Mouse (Mus musculus): ENCODE results near the gene Adh1.

GRCm38 (mm10) chr3:138282556-138282955 is 21.8 kb downstream of the Adh1 start:
- TF ChIP-seq CTCF (IDR thresholded peaks at IDR 0.05; ENCODE audit: extremely low read depth, insufficient read depth, insufficient read length, insufficient replicate concordance) (no peak), POLR2A (IDR thresholded peaks at IDR 0.05; ENCODE audit: low read depth, low read length) (no peak)

Data from spleen, adult 2 months (tissue).